Mouse (Mus musculus): ENCODE data around the gene Gm17455.

The Gm17455 gene

GRCm38 (mm10) chr10:60419624-60420023, 20.1 kb downstream of the Gm17455 start:
- no peak for DNase-seq (ENCODE audit: low spot score)

GRCm38 (mm10) chr10:60422756-60423155, 23.2 kb downstream of the Gm17455 start:
- DNase-seq (ENCODE audit: low spot score) = no peak

GRCm38 (mm10) chr10:60430001-60430400, 30.5 kb downstream of the Gm17455 start:
- DNase-seq (ENCODE audit: low spot score) = no peak

GRCm38 (mm10) chr10:60430591-60430990, 31.1 kb downstream of the Gm17455 start:
- no peak for DNase-seq (ENCODE audit: low spot score)

- DNase-seq (ENCODE audit: low spot score) = no peak
Measured at GRCm38 (mm10) chr10:60432679-60433078, 33.2 kb downstream of the Gm17455 start.

- DNase-seq (ENCODE audit: low spot score) = no peak
Measured at GRCm38 (mm10) chr10:60442321-60442720, 42.8 kb downstream of the Gm17455 start.

GRCm38 (mm10) chr10:60443078-60443477, 43.6 kb downstream of the Gm17455 start:
- no peak for DNase-seq (ENCODE audit: low spot score)

GRCm38 (mm10) chr10:60445031-60445593, 45.6 kb downstream of the Gm17455 start:
- DNase-seq (ENCODE audit: low spot score) = no peak

GRCm38 (mm10) chr10:60447186-60447585, 47.7 kb downstream of the Gm17455 start:
- DNase-seq (ENCODE audit: low spot score) = no peak

Data from MN1 (cell line).